Mouse (Mus musculus) heart, embryonic 14.5 days (tissue): Measurements from ENCODE around the gene Gm44596. TPM values are rescaled to one million over a fixed set of nuclear protein-coding genes. Genes with fewer than 3 reads are reported as not detected.

Experiments used
- ATAC-seq: fragments of 200-750 bp; cut with Nextera tagmentation; 2 replicates; pipeline ENCODE4 v1.8.0; 2017; ENCODE audit warnings: low read depth, moderate TSS enrichment; ENCODE audit not compliant: insufficient number of reproducible peaks, insufficient read depth, low FRiP score
- H3K27ac ChIP-seq, 2 experiments: fragments of 200-500 bp in 1 of 2; fragments of 300-500 bp in 1 of 2; sonication (generic) in 1 of 2; replicated peaks in 1 of 2; 2 replicates each; pipeline ENCODE4 v1.5.1; 2012 to 2014; ENCODE audit warnings: low read depth in 2 of 2, low read length in 2 of 2, control low read depth in 1 of 2, mild to moderate bottlenecking in 1 of 2, mixed read lengths in 1 of 2; ENCODE audit not compliant: control insufficient read depth in 1 of 2, insufficient read depth in 1 of 2
- H3K27me3 ChIP-seq: fragments of 300-500 bp; sonication (generic); 2 replicates; pipeline ENCODE4 v1.6.1; 2014; ENCODE audit warnings: mild to moderate bottlenecking, low read length, control low read depth; ENCODE audit not compliant: control insufficient read depth, insufficient read depth
- H3K36me3 ChIP-seq: fragments of 300-500 bp; sonication (generic); 2 replicates; pipeline ENCODE4 v1.6.1; 2014; ENCODE audit warnings: mild to moderate bottlenecking, control low read depth, low read length, mixed read lengths; ENCODE audit not compliant: control insufficient read depth, insufficient read depth
- H3K4me1 ChIP-seq, 2 experiments: fragments of 200-500 bp in 1 of 2; fragments of 300-500 bp in 1 of 2; sonication (generic) in 1 of 2; 2 replicates each; pipeline ENCODE4 v1.6.1; 2012 to 2014; ENCODE audit warnings: low read length in 2 of 2, control low read depth in 1 of 2, mixed read lengths in 1 of 2; ENCODE audit not compliant: control insufficient read depth in 2 of 2, insufficient read depth in 2 of 2
- H3K4me2 ChIP-seq: fragments of 300-500 bp; sonication (generic); 2 replicates; pipeline ENCODE4 v1.6.1; 2014; ENCODE audit warnings: mild to moderate bottlenecking, low read length
- H3K4me3 ChIP-seq, 2 experiments: fragments of 200-500 bp in 1 of 2; fragments of 300-500 bp in 1 of 2; sonication (generic) in 1 of 2; 2 replicates each; pipeline ENCODE4 v1.5.1; 2012 to 2014; ENCODE audit warnings: low read length in 2 of 2, mild to moderate bottlenecking in 2 of 2, control low read depth in 1 of 2, low read depth in 1 of 2, moderate library complexity in 1 of 2; ENCODE audit not compliant: control insufficient read depth in 1 of 2, insufficient read depth in 1 of 2
- H3K9ac ChIP-seq: fragments of 300-500 bp; sonication (generic); 2 replicates; pipeline ENCODE4 v1.6.1; 2014; ENCODE audit warnings: mild to moderate bottlenecking, low read length
- H3K9me3 ChIP-seq: fragments of 300-500 bp; sonication (generic); 2 replicates; pipeline ENCODE4 v1.6.1; 2016; ENCODE audit warnings: low read length, control low read depth; ENCODE audit not compliant: control insufficient read depth
- WGBS: fragments of 180-500 bp; shearing (Covaris S2); extraction: QIAGEN DNeasy Blood & Tissue Kit; methylation state at CpG from one replicate; pipeline ENCODE4 v1.1.7; 2014; 5-methylcytosine and 5-hydroxymethylcytosine counted together
- polyA plus RNA-seq: library from polyadenylated mRNA; unstranded; fragments of >200 nt; fragmentation: Nextera tagmentation; extraction: Ambion mirVana; gene quantifications from 2 replicates; pipeline ENCODE4 v1.2.1, GENCODE M21; 2014

Gm44596 gene
- polyA plus RNA-seq, 1 experiment from 2014 or later = not detected

- Histone ChIP-seq H3K27me3 (no peaks in the 10 kb centered on the region), H3K9ac (no peak overlapping the region), H3K27ac (0 out of 4 replicates have a peak overlapping the region, but pooled peaks of 1 of the 2 experiments have one; percentile 2), H3K36me3 (no peaks in the 10 kb centered on the region), H3K9me3 (no peaks in the 10 kb centered on the region), H3K4me2 (no peak overlapping the region), H3K4me1 (peaks cover 2 to 7% of the 10 kb centered on the region in 2 experiments; a peak in 3 of 4 replicates), H3K4me3 (no peak overlapping the region)
- WGBS = 60% methylated on average over 2 of the region's 2 CpGs
- ATAC-seq = no peak
These were observed 45.7 kb downstream of the Gm44596 start for GRCm38 (mm10) chr6:128421036-128421435.

GRCm38 (mm10) chr6:128421480-128421879 is 46.2 kb downstream of the Gm44596 start:
- H3K27ac ChIP-seq = no peak overlapping the region
- 81% methylated on average over 3 of the region's 3 CpGs for WGBS

GRCm38 (mm10) chr6:128423496-128424268 is 48.4 kb downstream of the Gm44596 start:
- peaks cover 2 to 7% of the 10 kb centered on the region in 2 experiments; a peak in 3 of 4 replicates for H3K4me1 ChIP-seq
- WGBS = 43% methylated on average over 15 of the region's 16 CpGs
- no peak for ATAC-seq
- H3K4me2 ChIP-seq = peak overlapping the region; percentile 78
- H3K9me3 ChIP-seq = no peaks in the 10 kb centered on the region
- H3K9ac ChIP-seq = peak overlapping the region; percentile 82
- peaks cover 10% of the 10 kb centered on the region for H3K36me3 ChIP-seq
- peak overlapping the region in 1 of 2 experiments; percentile 94; a peak in 2 of 4 replicates for H3K27ac ChIP-seq
- H3K27me3 ChIP-seq = no peaks in the 10 kb centered on the region
- peak overlapping the region; percentile 47 to 84 for H3K4me3 ChIP-seq

More at GRCm38 (mm10) chr6:128421480-128421879, 46.2 kb downstream of the Gm44596 start:
- H3K9ac ChIP-seq = no peak overlapping the region
- H3K9me3 ChIP-seq = no peaks in the 10 kb centered on the region
- H3K27me3 ChIP-seq = no peaks in the 10 kb centered on the region
- no peaks in the 10 kb centered on the region for H3K36me3 ChIP-seq
- H3K4me1 ChIP-seq = peaks cover 2 to 7% of the 10 kb centered on the region in 2 experiments; a peak in 3 of 4 replicates
- H3K4me3 ChIP-seq = no peak overlapping the region
- ATAC-seq = no peak
- no peak overlapping the region for H3K4me2 ChIP-seq

GRCm38 (mm10) chr6:128424269-128425019 is 49.1 kb downstream of the Gm44596 start, which contains the start of gene Itfg2:
Gene Itfg2 (minus strand): TSS chr6:128424931.
- Histone ChIP-seq H3K4me1 (peaks cover 2 to 7% of the 10 kb centered on the region in 2 experiments; a peak in 3 of 4 replicates), H3K9me3 (no peaks in the 10 kb centered on the region), H3K27me3 (no peaks in the 10 kb centered on the region), H3K4me3 (peak within 1 kb of the TSS; percentile 47 to 84), H3K4me2 (peak within 1 kb of the TSS; percentile 78), H3K27ac (peak within 1 kb of the TSS; percentile 94 to 98), H3K9ac (peak within 1 kb of the TSS; percentile 82), H3K36me3 (peaks cover 18% of the 10 kb centered on the region)
- peak; percentile 92 for ATAC-seq
- WGBS = under 1% methylated on average over 42 of the region's 42 CpGs

- Histone ChIP-seq H3K4me2 (peak overlapping the region; percentile 78), H3K4me1 (peaks cover 4 to 7% of the 10 kb centered on the region in 2 experiments; a peak in 3 of 4 replicates), H3K27me3 (no peaks in the 10 kb centered on the region), H3K36me3 (peaks cover 24% of the 10 kb centered on the region), H3K4me3 (peak overlapping the region; percentile 47 to 84), H3K27ac (peak overlapping the region; percentile 94 to 98), H3K9ac (peak overlapping the region; percentile 82), H3K9me3 (no peaks in the 10 kb centered on the region)
- WGBS = 18% methylated on average over 9 of the region's 9 CpGs
- ATAC-seq = no peak
These were observed 49.7 kb downstream of the Gm44596 start for GRCm38 (mm10) chr6:128425046-128425445.

GRCm38 (mm10) chr6:128427571-128427970 is 52.3 kb downstream of the Gm44596 start:
- H3K4me2 ChIP-seq = no peak overlapping the region
- ATAC-seq = no peak
- H3K9me3 ChIP-seq = no peaks in the 10 kb centered on the region
- peaks cover 7 to 11% of the 10 kb centered on the region in 2 experiments; a peak in 3 of 4 replicates for H3K4me1 ChIP-seq
- WGBS = 87% methylated on average over 5 of the region's 5 CpGs
- H3K27me3 ChIP-seq = no peaks in the 10 kb centered on the region
- no peak overlapping the region for H3K27ac ChIP-seq
- no peak overlapping the region for H3K4me3 ChIP-seq
- peaks cover 49% of the 10 kb centered on the region for H3K36me3 ChIP-seq
- H3K9ac ChIP-seq = no peak overlapping the region

GRCm38 (mm10) chr6:128429300-128429699 is 54.0 kb downstream of the Gm44596 start:
- H3K9me3 ChIP-seq = no peaks in the 10 kb centered on the region
- no peak overlapping the region for H3K4me3 ChIP-seq
- H3K27me3 ChIP-seq = no peaks in the 10 kb centered on the region
- no peak overlapping the region for H3K9ac ChIP-seq
- peaks cover 66% of the 10 kb centered on the region for H3K36me3 ChIP-seq
- H3K4me2 ChIP-seq = no peak overlapping the region
- H3K4me1 ChIP-seq = peaks cover 7 to 14% of the 10 kb centered on the region in 2 experiments; a peak in 3 of 4 replicates
- 91% methylated on average over 2 of the region's 2 CpGs for WGBS
- no peak for ATAC-seq
- H3K27ac ChIP-seq = no peak overlapping the region
